Mouse (Mus musculus): ENCODE measurements at regions not wholly inside any gene's neighbourhood (a gene's known extent, or its start where the extent isn't known, plus 50 kb on each side); places are given as distances from the start of the nearest gene placed in this dataset.

GRCm38 (mm10) chr8:42973619-42974539 is 167.4 kb downstream of the Triml1 start:
- DNase-seq (ENCODE audit: low spot score), result no peak

GRCm38 (mm10) chr8:42972545-42972944 is 168.7 kb downstream of the Triml1 start:
- no peak for DNase-seq (ENCODE audit: low spot score)

- DNase-seq (ENCODE audit: low spot score), result peak; percentile 17
These were observed 173.4 kb downstream of the Triml1 start for GRCm38 (mm10) chr8:42967862-42968395.

GRCm38 (mm10) chr8:42964507-42964906 is 176.8 kb downstream of the Triml1 start:
- no peak for DNase-seq (ENCODE audit: low spot score)

- no peak for DNase-seq (ENCODE audit: low spot score)
These were observed 183.1 kb downstream of the Triml1 start for GRCm38 (mm10) chr8:42958052-42958805.

GRCm38 (mm10) chr8:42932609-42933008 is 208.7 kb downstream of the Triml1 start:
- no peak for DNase-seq (ENCODE audit: low spot score)

- no peak for DNase-seq (ENCODE audit: low spot score)
These were observed 249.6 kb downstream of the Triml1 start for GRCm38 (mm10) chr8:42891658-42892057.

- no peak for DNase-seq (ENCODE audit: low spot score)
These were observed 254.8 kb downstream of the Triml1 start for GRCm38 (mm10) chr8:42886516-42886915.

- DNase-seq (ENCODE audit: low spot score), result no peak
These were observed 271.0 kb downstream of the Triml1 start for GRCm38 (mm10) chr8:42870262-42870661.

Data from embryo, embryonic 10.5 days (tissue).